Mouse (Mus musculus) ES-E14 (cell line): ENCODE data around the gene Chn2.

Source experiments
- HCFC1 ChIP-seq: IDR thresholded peaks from 2 replicates; pipeline ENCODE4 v1.6.1; 2012; ENCODE audit warnings: low read length, inconsistent platforms, borderline replicate concordance; ENCODE audit not compliant: insufficient read depth
- MAFK ChIP-seq: IDR thresholded peaks from 2 replicates; pipeline ENCODE4 v1.6.1; 2014; ENCODE audit warnings: mild to moderate bottlenecking, low read depth, low read length, inconsistent platforms; ENCODE audit not compliant: insufficient read depth
- ZNF384 ChIP-seq: IDR thresholded peaks from 2 replicates; pipeline ENCODE4 v1.6.1; 2012; ENCODE audit warnings: low read depth, low read length, inconsistent platforms

DNA sequence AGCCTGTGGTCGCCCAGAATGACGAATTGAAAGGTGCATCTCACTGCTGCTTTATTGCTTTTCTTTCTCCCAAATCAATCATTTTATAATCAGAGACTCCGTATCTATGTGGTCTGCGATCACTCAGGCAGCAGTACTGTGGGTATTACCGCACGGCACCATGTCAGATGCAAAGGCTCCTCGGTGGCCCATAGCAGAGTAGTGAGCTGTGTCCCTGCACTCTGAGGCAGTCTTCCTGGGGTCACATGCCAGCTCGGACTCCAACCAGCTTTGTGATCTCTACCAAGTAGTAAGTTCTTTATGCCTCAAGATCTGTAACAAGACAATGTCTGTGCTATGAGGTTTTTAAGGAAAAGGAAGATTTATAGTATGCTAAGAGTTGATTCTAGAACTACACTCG lies 279.3 kb downstream of the Chn2 start:
- TF ChIP-seq ZNF384 (no peak), HCFC1 (no peak), MAFK (no peak)
